Mouse (Mus musculus) fat pad, adult 2 months (tissue): ENCODE data around the gene C2cd2l.

ENCODE experiments used
- DNase-seq: peaks from one replicate; pipeline ENCODE4 v3.0.0-alpha.2; 2011; ENCODE audit warnings: low read depth, low spot score; ENCODE audit errors: extremely low read depth

Gene C2cd2l

DNA sequence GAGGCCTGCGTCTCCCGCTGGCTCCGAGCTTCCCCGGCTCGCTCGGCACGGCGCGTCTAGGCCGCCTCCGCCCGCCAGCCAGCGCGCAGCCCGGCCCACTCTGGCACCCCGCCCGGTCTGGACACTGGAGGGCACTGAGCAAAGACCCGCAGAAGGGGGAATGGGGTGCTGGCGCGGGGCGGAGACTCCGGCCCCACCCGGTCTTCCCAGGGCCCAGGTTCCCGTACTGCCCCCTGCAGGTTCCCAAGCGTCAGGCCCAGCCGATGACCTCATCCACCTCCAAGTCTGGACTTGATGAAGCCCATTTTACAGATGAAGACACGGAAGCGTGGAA lies 52.1 kb downstream of the C2cd2l start:
- DNase-seq = peak; percentile 30

DNA sequence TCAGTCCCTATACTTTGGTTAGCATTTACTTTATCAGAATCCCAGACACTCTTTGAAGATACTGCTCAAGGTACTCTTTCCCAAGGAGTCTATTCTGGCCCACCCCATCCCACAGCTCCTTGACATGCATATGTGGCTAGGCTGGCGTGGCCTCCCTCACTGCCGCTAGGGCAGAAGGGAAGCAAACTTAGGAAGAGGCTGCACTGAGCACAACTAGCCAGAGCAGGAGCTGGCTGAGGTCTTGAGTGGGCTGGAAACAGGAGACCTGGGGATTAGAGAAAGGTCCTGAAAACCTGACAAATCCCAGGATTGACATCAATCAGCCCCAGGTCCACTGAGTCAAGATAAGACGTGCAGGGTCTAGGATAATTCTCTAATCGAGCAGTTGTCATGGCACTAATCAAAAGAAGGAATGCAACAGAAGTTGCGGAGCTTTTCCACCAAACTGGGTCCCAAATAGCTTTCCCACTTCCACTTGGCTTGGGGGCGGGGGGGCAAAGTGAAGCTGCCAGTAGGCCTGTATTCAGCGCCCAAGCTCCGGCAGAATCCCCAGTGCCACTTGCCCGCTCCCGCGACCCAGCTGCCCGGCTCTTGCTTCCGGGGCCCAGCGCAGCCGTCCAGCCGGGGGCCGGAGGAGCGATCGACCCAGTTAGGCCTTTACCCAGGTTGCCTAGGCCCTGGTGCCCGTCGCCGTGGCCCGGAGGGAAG lies 52.6 kb downstream of the C2cd2l start:
- no peak for DNase-seq

DNA sequence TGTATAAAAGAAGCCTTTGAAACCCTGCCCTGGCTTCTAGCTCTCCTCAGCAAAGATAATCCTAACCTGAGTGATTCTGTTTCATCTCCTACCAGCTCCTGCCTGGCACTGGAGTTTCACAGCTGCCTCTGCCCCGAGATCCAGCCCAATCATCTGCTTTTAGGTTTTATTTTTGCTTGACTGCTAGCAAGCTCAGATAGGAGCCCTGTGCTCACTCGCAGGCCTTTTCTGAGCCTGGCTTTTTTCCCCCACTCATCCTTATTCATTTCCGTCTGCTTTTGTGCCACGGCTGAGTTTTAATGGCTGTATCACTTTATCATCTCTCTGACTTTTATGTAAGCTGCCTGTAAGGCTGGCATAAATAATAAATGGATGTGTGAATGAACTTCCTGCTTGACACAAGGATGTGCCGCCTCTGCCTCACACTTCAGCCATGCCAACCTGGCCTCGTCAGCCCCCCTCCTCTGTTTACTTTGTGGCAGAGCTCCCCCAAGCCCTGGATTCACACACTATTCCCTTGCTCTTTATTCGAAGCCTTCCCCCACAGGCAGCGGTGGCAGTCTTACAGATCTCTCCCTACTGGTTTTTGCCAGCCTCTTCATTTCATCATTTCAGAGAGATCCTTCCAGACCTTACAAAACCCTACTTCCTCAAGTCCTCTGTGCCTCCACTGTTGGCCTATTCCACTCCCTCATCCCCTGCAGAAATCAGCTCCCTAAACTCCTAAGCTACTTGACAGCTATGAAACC lies 53.4 kb downstream of the C2cd2l start:
- peak; percentile 33 for DNase-seq

DNA sequence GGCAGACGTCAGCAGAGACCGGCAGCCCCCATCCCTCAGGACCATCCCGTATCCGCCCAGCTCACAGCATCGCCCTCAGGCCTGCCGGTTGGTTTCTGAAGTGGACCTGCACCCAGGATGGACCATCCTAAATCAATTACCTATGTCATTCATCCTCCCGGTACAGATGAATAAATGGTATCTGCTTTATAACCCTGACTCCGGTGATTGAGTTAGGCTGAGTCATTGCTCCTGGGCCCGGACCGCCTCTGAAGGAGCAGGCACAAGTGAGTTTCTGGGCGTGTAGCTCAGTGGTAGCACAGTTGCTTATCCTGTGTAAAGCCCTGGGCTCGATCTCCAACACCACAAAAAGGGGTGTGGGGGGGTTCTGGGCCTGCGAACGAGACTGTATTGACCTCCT lies 58.7 kb downstream of the C2cd2l start:
- DNase-seq = no peak
